Mouse (Mus musculus) ES-Bruce4 (cell line): Measurements from ENCODE around the gene Zdhhc14.

Experiments
- CTCF ChIP-seq: IDR thresholded peaks from one replicate; pipeline ENCODE4 v1.8.1; 2011; ENCODE audit warnings: low read depth, low read length
- EP300 ChIP-seq: IDR thresholded peaks from 2 replicates; pipeline ENCODE4 v1.6.1; 2011; ENCODE audit warnings: low read depth, low read length; ENCODE audit not compliant: insufficient read depth
- POLR2A ChIP-seq: IDR thresholded peaks from one replicate; pipeline ENCODE4 v1.8.1; 2011; ENCODE audit warnings: low read length; ENCODE audit not compliant: insufficient read depth

DNA sequence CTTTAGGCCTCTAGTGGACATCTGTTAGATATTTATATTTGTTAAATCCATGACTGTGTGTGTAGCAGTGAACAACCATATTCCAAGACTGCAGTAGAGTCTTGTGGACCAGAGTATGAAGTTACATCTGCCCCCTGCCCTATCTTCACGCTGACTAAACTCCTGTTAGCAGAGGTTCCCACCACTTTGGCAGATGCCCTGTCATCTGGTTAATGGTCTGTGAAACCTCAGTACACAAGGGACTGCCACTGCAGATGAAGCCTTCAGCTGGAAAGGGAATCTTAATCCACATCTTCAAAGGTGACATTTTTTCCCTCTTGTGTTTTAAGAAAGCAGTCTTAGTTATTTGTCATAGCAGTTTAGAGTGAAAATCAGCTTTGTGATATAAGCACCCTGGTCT is 187.0 kb downstream of the Zdhhc14 start:
- TF ChIP-seq EP300 (no peak), CTCF (no peak), POLR2A (no peak)
